Mouse (Mus musculus): ENCODE measurements around the gene Afg1l. TPM values are rescaled to one million over a fixed set of nuclear protein-coding genes. Genes with fewer than 3 reads are reported as not detected.

Gene Afg1l
- polyA plus RNA-seq, 1 experiment from 2014 or later: 9.1 TPM

- no peaks in the 10 kb centered on the region for H3K9me3 ChIP-seq
- H3K27me3 ChIP-seq: no peaks in the 10 kb centered on the region
- WGBS: 88% methylated on average over 5 of the region's 5 CpGs
- ATAC-seq (ENCODE audit: borderline replicate concordance, extremely low read depth, low FRiP score, low TSS enrichment): no peak
- H3K27ac ChIP-seq: no peak overlapping the region
- no peak overlapping the region for H3K4me2 ChIP-seq
- no peaks in the 10 kb centered on the region; the same call in 1 of the 2 replicates for H3K36me3 ChIP-seq
- no peak overlapping the region for H3K9ac ChIP-seq
- no peaks in the 10 kb centered on the region for H3K4me1 ChIP-seq
- no peak overlapping the region for H3K4me3 ChIP-seq
These were observed 41.2 kb downstream of the Afg1l start for GRCm38 (mm10) chr10:42436842-42437805.

GRCm38 (mm10) chr10:42417530-42418174, 60.7 kb downstream of the Afg1l start:
- Histone ChIP-seq H3K4me1 (no peaks in the 10 kb centered on the region), H3K4me2 (no peak overlapping the region), H3K27ac (no peak overlapping the region), H3K27me3 (no peaks in the 10 kb centered on the region), H3K9me3 (no peaks in the 10 kb centered on the region), H3K36me3 (0 out of 2 replicates have a peak, but pooled peaks cover 5% of the 10 kb centered on the region), H3K4me3 (no peak overlapping the region), H3K9ac (no peak overlapping the region)
- no peak for ATAC-seq (ENCODE audit: borderline replicate concordance, extremely low read depth, low FRiP score, low TSS enrichment)
- WGBS: 74% methylated on average over 10 of the region's 10 CpGs

GRCm38 (mm10) chr10:42415821-42416470, 62.4 kb downstream of the Afg1l start:
- Histone ChIP-seq H3K4me3 (no peak overlapping the region), H3K9me3 (no peaks in the 10 kb centered on the region), H3K9ac (no peak overlapping the region), H3K27me3 (no peaks in the 10 kb centered on the region), H3K27ac (no peak overlapping the region), H3K4me1 (peaks cover 4% of the 10 kb centered on the region; the same call in 1 of the 2 replicates), H3K36me3 (0 out of 2 replicates have a peak, but pooled peaks cover 5% of the 10 kb centered on the region), H3K4me2 (no peak overlapping the region)
- 80% methylated on average over 4 of the region's 4 CpGs for WGBS
- no peak for ATAC-seq (ENCODE audit: borderline replicate concordance, extremely low read depth, low FRiP score, low TSS enrichment)

- Histone ChIP-seq H3K27me3 (no peaks in the 10 kb centered on the region), H3K9me3 (no peaks in the 10 kb centered on the region), H3K36me3 (0 out of 2 replicates have a peak, but pooled peaks cover 5% of the 10 kb centered on the region), H3K9ac (no peak overlapping the region), H3K4me2 (no peak overlapping the region), H3K4me3 (no peak overlapping the region), H3K4me1 (peaks cover 8% of the 10 kb centered on the region; the same call in 1 of the 2 replicates), H3K27ac (0 out of 2 replicates have a peak overlapping the region, but pooled peaks have one; percentile 4)
- no peak for ATAC-seq (ENCODE audit: borderline replicate concordance, extremely low read depth, low FRiP score, low TSS enrichment)
- 53% methylated on average over 6 of the region's 6 CpGs for WGBS
These were observed 67.4 kb downstream of the Afg1l start for GRCm38 (mm10) chr10:42410748-42411537.

- WGBS: 71% methylated on average over 11 of the region's 11 CpGs
- H3K9ac ChIP-seq: no peak overlapping the region
- no peak overlapping the region for H3K4me2 ChIP-seq
- no peaks in the 10 kb centered on the region for H3K4me1 ChIP-seq
- ATAC-seq (ENCODE audit: borderline replicate concordance, extremely low read depth, low FRiP score, low TSS enrichment): no peak
- 0 out of 2 replicates have a peak, but pooled peaks cover 6% of the 10 kb centered on the region for H3K36me3 ChIP-seq
- no peaks in the 10 kb centered on the region for H3K27me3 ChIP-seq
- H3K9me3 ChIP-seq: no peaks in the 10 kb centered on the region
- no peak overlapping the region for H3K4me3 ChIP-seq
- H3K27ac ChIP-seq: no peak overlapping the region
These were observed 87.9 kb downstream of the Afg1l start for GRCm38 (mm10) chr10:42390436-42390835.

GRCm38 (mm10) chr10:42388181-42388580, 90.2 kb downstream of the Afg1l start:
- H3K4me2 ChIP-seq: no peak overlapping the region
- H3K27ac ChIP-seq: no peak overlapping the region
- H3K9ac ChIP-seq: no peak overlapping the region
- H3K27me3 ChIP-seq: no peaks in the 10 kb centered on the region
- H3K4me1 ChIP-seq: no peaks in the 10 kb centered on the region
- no peaks in the 10 kb centered on the region for H3K36me3 ChIP-seq
- no peaks in the 10 kb centered on the region for H3K9me3 ChIP-seq
- no peak for ATAC-seq (ENCODE audit: borderline replicate concordance, extremely low read depth, low FRiP score, low TSS enrichment)
- H3K4me3 ChIP-seq: no peak overlapping the region

- H3K9ac ChIP-seq: no peak overlapping the region
- 75% methylated on average over 13 of the region's 13 CpGs for WGBS
- H3K27ac ChIP-seq: no peak overlapping the region
- no peak overlapping the region for H3K4me2 ChIP-seq
- no peaks in the 10 kb centered on the region for H3K27me3 ChIP-seq
- H3K4me3 ChIP-seq: no peak overlapping the region
- no peak for ATAC-seq (ENCODE audit: borderline replicate concordance, extremely low read depth, low FRiP score, low TSS enrichment)
- H3K36me3 ChIP-seq: no peaks in the 10 kb centered on the region
- H3K4me1 ChIP-seq: no peaks in the 10 kb centered on the region
- H3K9me3 ChIP-seq: no peaks in the 10 kb centered on the region
These were observed 93.3 kb downstream of the Afg1l start for GRCm38 (mm10) chr10:42384946-42385644.

GRCm38 (mm10) chr10:42383708-42384107, 94.7 kb downstream of the Afg1l start:
- H3K4me1 ChIP-seq: no peaks in the 10 kb centered on the region
- H3K27me3 ChIP-seq: no peaks in the 10 kb centered on the region
- no peak overlapping the region for H3K27ac ChIP-seq
- 61% methylated on average over 6 of the region's 6 CpGs for WGBS
- H3K4me2 ChIP-seq: no peak overlapping the region
- H3K9me3 ChIP-seq: no peaks in the 10 kb centered on the region
- H3K9ac ChIP-seq: no peak overlapping the region
- no peak for ATAC-seq (ENCODE audit: borderline replicate concordance, extremely low read depth, low FRiP score, low TSS enrichment)
- H3K36me3 ChIP-seq: no peaks in the 10 kb centered on the region
- H3K4me3 ChIP-seq: no peak overlapping the region

- Histone ChIP-seq H3K4me2 (no peak overlapping the region), H3K9ac (no peak overlapping the region), H3K27me3 (no peaks in the 10 kb centered on the region), H3K9me3 (no peaks in the 10 kb centered on the region), H3K4me1 (no peaks in the 10 kb centered on the region), H3K36me3 (no peaks in the 10 kb centered on the region), H3K27ac (no peak overlapping the region), H3K4me3 (no peak overlapping the region)
- no peak for ATAC-seq (ENCODE audit: borderline replicate concordance, extremely low read depth, low FRiP score, low TSS enrichment)
- WGBS: 83% methylated on average over 10 of the region's 10 CpGs
These were observed 114.1 kb downstream of the Afg1l start for GRCm38 (mm10) chr10:42364216-42364615.

- Histone ChIP-seq H3K4me2 (no peak overlapping the region), H3K9ac (no peak overlapping the region), H3K4me3 (no peak overlapping the region), H3K4me1 (no peaks in the 10 kb centered on the region), H3K27ac (no peak overlapping the region), H3K9me3 (no peaks in the 10 kb centered on the region), H3K27me3 (no peaks in the 10 kb centered on the region), H3K36me3 (no peaks in the 10 kb centered on the region)
- ATAC-seq (ENCODE audit: borderline replicate concordance, extremely low read depth, low FRiP score, low TSS enrichment): no peak
- 61% methylated on average over 3 of the region's 3 CpGs for WGBS
These were observed 122.4 kb downstream of the Afg1l start for GRCm38 (mm10) chr10:42355980-42356379.

GRCm38 (mm10) chr10:42347986-42348385, 130.4 kb downstream of the Afg1l start:
- Histone ChIP-seq H3K36me3 (no peaks in the 10 kb centered on the region), H3K4me3 (no peak overlapping the region), H3K27ac (no peak overlapping the region), H3K27me3 (no peaks in the 10 kb centered on the region), H3K4me2 (no peak overlapping the region), H3K9ac (no peak overlapping the region), H3K4me1 (peaks cover 11% of the 10 kb centered on the region), H3K9me3 (no peaks in the 10 kb centered on the region)
- ATAC-seq (ENCODE audit: borderline replicate concordance, extremely low read depth, low FRiP score, low TSS enrichment): no peak
- WGBS: 24% methylated on average over 5 of the region's 5 CpGs
